Mouse (Mus musculus) midbrain, embryonic 16.5 days (tissue): Measurements from ENCODE around the gene Tmem108. TPM values are rescaled to one million over a fixed set of nuclear protein-coding genes. Genes with fewer than 3 reads are reported as not detected.

ENCODE experiments used
- ATAC-seq: fragments of 200-750 bp; cut with Nextera tagmentation; 2 replicates; pipeline ENCODE4 v1.8.0; 2017; ENCODE audit warnings: moderate TSS enrichment
- H3K27ac ChIP-seq: fragments of 300-500 bp; sonication (generic); 2 replicates; pipeline ENCODE4 v1.5.1; 2014; ENCODE audit warnings: mild to moderate bottlenecking, low read length, mixed read lengths
- H3K27me3 ChIP-seq: fragments of 300-500 bp; sonication (generic); 2 replicates; pipeline ENCODE4 v1.6.1; 2014; ENCODE audit warnings: low read depth, low read length, mixed read lengths; ENCODE audit not compliant: control insufficient read depth, insufficient read depth
- H3K36me3 ChIP-seq: fragments of 300-500 bp; sonication (generic); 2 replicates; pipeline ENCODE4 v1.6.1; 2014; ENCODE audit warnings: mild to moderate bottlenecking, low read length, moderate library complexity, mixed read lengths; ENCODE audit not compliant: control insufficient read depth, insufficient read depth
- H3K4me1 ChIP-seq: fragments of 300-500 bp; sonication (generic); 2 replicates; pipeline ENCODE4 v1.6.1; 2014; ENCODE audit warnings: mild to moderate bottlenecking, low read length, mixed read lengths; ENCODE audit not compliant: control insufficient read depth, insufficient read depth
- H3K4me2 ChIP-seq: fragments of 300-500 bp; sonication (generic); 2 replicates; pipeline ENCODE4 v1.6.1; 2014; ENCODE audit warnings: mild to moderate bottlenecking, low read length, mixed read lengths
- H3K4me3 ChIP-seq: fragments of 300-500 bp; sonication (generic); 2 replicates; pipeline ENCODE4 v1.5.1; 2014; ENCODE audit warnings: low read depth, mild to moderate bottlenecking, low read length, moderate library complexity, mixed read lengths
- H3K9ac ChIP-seq: fragments of 300-500 bp; sonication (generic); 2 replicates; pipeline ENCODE4 v1.6.1; 2014; ENCODE audit warnings: low read depth, low read length, mixed read lengths
- H3K9me3 ChIP-seq: fragments of 300-500 bp; sonication (generic); replicated peaks from 2 replicates; pipeline ENCODE4 v1.6.1; 2014; ENCODE audit warnings: mild to moderate bottlenecking, low read length, mixed read lengths; ENCODE audit not compliant: control insufficient read depth, poor library complexity, severe bottlenecking
- WGBS: fragments of 180-500 bp; shearing (Covaris S2); extraction: QIAGEN DNeasy Blood & Tissue Kit; methylation state at CpG from one replicate; pipeline ENCODE4 v1.1.7; 2014; 5-methylcytosine and 5-hydroxymethylcytosine counted together
- polyA plus RNA-seq: library from polyadenylated mRNA; unstranded; fragments of >200 nt; fragmentation: Nextera tagmentation; extraction: Ambion mirVana; gene quantifications from 2 replicates; pipeline ENCODE4 v1.2.1, GENCODE M21; 2015

The Tmem108 gene
- polyA plus RNA-seq, 1 experiment from 2014 or later: 28.9 TPM

DNA sequence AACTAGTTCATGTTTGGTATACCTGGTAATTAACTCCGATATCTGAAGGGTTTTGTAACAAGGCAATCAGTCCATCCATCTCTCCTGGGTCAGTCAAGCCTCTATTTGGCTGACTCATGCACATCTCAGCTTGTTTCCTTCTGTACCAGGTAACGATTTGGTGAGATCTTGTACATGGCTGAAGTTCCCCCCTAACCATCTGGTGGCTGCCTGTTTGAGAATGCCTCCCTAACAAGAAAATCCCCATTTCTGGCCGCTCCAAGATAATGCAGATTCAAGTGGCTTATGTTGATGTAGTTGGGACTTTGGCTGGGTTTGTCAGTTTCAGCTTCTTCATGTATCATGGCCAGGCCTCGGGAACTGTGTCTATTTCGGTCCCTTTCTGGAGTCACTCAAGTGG, 170.8 kb downstream of the Tmem108 start:
- H3K27ac ChIP-seq: no peak overlapping the region
- H3K4me1 ChIP-seq: peaks cover 29% of the 10 kb centered on the region
- no peak for ATAC-seq
- 97% methylated on average over 5 of the region's 5 CpGs for WGBS
- H3K9me3 ChIP-seq: no peaks in the 10 kb centered on the region
- H3K36me3 ChIP-seq: no peaks in the 10 kb centered on the region
- H3K9ac ChIP-seq: no peak overlapping the region
- no peaks in the 10 kb centered on the region for H3K27me3 ChIP-seq
- no peak overlapping the region for H3K4me3 ChIP-seq
- H3K4me2 ChIP-seq: no peak overlapping the region

DNA sequence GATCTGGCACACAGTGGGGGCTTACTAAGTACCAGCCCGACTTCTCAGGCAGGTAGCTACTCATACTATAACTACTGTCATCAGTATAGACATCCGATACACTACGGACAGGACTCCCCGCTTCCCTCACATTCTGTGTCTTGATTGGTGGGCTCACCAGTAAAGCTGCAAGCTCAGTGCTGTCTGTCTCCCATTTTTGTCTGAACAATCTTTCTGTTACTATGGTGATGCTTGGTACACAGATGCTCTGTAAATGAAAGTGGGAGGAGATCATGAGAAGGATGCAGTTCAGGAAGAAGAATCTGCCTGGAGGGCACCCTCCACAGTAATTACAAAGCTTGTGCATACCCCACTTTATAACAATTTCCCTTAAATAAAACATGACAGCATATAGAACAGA, 176.8 kb downstream of the Tmem108 start:
- H3K9ac ChIP-seq: no peak overlapping the region
- ATAC-seq: peak; percentile 61
- H3K4me2 ChIP-seq: no peak overlapping the region
- H3K4me1 ChIP-seq: peaks cover 13% of the 10 kb centered on the region
- H3K9me3 ChIP-seq: no peaks in the 10 kb centered on the region
- peak overlapping the region; percentile 48 for H3K27ac ChIP-seq
- no peaks in the 10 kb centered on the region for H3K27me3 ChIP-seq
- no peak overlapping the region for H3K4me3 ChIP-seq
- no peaks in the 10 kb centered on the region for H3K36me3 ChIP-seq
- 40% methylated on average over 4 of the region's 4 CpGs for WGBS

DNA sequence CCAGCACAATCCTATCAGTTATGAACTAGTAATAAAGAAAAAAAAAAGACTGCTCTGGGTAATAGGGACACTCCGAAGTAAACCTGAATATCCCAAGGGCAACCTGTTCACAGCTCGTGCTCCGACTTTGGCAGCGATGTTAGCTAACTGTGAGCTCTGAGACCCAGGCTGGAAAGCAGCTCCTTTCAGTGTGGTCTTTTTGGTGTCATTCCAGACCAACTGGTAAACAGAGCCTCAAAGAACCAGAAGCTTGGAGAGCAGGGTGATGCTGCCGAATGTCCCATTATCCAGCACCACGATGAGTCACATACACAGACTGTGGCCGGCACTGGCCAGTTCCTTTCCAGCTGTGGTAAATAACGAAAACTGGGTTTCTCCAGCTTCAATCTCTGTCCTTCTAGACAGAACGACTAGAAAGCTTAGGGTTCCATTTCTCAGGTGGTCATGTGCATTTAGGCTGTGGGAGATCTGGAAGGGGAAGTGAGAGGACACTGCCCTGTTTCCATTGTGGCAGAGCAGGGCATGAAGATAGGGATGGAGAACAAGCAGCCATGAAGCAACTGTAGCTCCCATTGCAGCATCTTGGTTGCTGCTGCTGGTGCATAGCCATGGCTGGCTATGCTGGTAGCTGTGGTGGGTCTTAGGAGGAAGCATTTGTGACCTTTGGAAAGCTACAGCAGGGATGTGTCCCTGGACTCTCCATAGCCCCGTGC, 179.2 kb downstream of the Tmem108 start:
- 92% methylated on average over 10 of the region's 10 CpGs for WGBS
- H3K9ac ChIP-seq: no peak overlapping the region
- H3K4me1 ChIP-seq: peaks cover 13% of the 10 kb centered on the region
- H3K4me2 ChIP-seq: no peak overlapping the region
- H3K9me3 ChIP-seq: no peaks in the 10 kb centered on the region
- H3K27me3 ChIP-seq: no peaks in the 10 kb centered on the region
- no peaks in the 10 kb centered on the region for H3K36me3 ChIP-seq
- no peak for ATAC-seq
- H3K27ac ChIP-seq: no peak overlapping the region
- no peak overlapping the region for H3K4me3 ChIP-seq

DNA sequence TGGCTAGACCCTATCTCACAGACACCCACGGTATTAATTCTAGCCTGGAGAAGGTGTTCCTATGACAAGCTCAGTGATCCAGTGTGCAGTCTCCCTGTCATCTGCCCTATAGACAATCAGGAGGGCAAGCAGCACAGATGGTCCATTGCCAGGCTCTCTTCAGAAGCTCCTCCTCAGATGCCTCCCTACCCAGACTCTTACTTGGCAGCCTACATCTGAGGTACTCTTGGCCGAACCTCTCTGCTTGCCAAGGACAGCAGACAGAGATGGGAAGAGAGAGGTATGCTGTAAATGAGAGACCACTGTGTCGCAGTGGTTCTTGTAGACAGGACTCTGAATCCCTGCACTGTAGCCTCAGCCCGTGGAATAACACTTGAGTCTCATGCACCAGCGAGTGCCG, 181.0 kb downstream of the Tmem108 start:
- Histone ChIP-seq H3K4me3 (no peak overlapping the region), H3K27ac (peak overlapping the region; percentile 28; the same call in 1 of the 2 replicates), H3K4me2 (no peak overlapping the region), H3K9ac (no peak overlapping the region), H3K4me1 (peaks cover 10% of the 10 kb centered on the region), H3K9me3 (no peaks in the 10 kb centered on the region), H3K27me3 (no peaks in the 10 kb centered on the region), H3K36me3 (no peaks in the 10 kb centered on the region)
- no peak for ATAC-seq
- 84% methylated on average over 6 of the region's 6 CpGs for WGBS

DNA sequence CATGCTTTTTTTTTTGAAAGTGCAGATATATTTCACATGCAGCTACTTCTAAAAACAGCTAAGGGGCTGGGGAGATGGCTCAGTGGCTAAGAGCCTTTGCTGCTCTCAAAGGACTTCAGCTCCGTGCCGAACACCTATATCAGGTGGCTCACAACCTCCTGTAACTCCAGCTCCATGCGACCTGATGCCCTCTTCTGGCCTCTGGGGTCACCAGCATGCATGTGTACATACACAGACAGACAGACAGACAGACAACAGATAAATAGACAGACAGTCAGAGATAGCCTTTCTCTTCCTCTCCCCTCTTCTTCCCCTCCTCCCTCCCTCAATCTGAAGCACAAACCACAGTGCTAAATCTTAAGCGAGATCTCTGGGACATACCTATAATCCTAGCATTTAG, 181.5 kb downstream of the Tmem108 start:
- Histone ChIP-seq H3K9me3 (no peaks in the 10 kb centered on the region), H3K4me2 (no peak overlapping the region), H3K27me3 (no peaks in the 10 kb centered on the region), H3K4me3 (no peak overlapping the region), H3K27ac (no peak overlapping the region), H3K4me1 (peaks cover 8% of the 10 kb centered on the region), H3K36me3 (no peaks in the 10 kb centered on the region), H3K9ac (no peak overlapping the region)
- 96% methylated on average over 4 of the region's 4 CpGs for whole genome bisulfite sequencing
- ATAC-seq: no peak

DNA sequence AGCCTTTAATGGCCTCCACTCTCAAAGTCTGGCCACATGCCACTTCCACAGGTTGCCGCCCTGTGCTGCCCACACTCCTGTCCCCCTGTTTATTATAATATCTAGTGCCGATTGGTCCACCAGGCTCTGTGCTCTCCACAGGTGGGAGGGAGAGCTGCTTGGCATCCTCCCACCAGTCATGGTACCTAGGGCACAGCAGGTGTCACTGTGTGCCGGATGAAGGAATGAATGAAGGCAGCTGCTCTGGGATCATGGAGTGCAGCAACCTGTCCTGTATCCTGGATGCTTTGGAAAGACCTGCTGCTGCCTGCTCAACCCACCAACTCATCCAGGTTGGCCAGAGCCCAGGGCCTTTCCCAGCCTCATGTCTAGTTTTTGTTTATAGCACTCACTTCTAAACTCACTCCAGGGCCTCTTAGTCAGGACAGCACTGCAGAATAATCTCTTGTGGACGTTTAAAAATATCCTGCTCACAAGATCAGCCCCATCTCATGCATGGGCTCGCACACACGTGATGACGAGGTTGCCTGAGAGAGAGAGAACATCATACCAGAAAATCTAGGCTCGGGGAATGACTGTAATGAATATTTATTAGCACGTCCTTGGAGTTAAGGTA, 182.1 kb downstream of the Tmem108 start:
- no peaks in the 10 kb centered on the region for H3K27me3 ChIP-seq
- no peaks in the 10 kb centered on the region for H3K9me3 ChIP-seq
- H3K4me2 ChIP-seq: no peak overlapping the region
- H3K36me3 ChIP-seq: no peaks in the 10 kb centered on the region
- WGBS: 70% methylated on average over 9 of the region's 9 CpGs
- ATAC-seq: no peak
- peaks cover 9% of the 10 kb centered on the region for H3K4me1 ChIP-seq
- H3K27ac ChIP-seq: no peak overlapping the region
- H3K9ac ChIP-seq: no peak overlapping the region
- no peak overlapping the region for H3K4me3 ChIP-seq

DNA sequence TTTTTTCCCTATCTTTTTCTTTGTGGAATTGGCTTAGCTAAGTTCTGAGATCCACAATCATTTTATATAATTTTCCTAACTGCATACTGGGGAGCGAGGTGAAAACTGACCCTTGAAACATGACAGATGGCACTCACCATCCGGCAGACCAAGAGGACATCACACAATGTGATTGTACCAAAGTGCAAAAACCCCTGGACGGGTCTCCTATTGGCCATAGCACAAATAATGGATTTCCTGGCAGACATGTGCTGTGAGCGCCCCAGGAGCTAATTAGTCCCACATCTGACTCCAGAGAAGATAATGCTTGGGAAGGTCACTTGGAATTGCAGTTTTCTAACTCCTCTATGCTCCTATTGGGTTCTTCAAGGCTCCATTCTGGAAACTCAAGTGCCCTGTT, 183.9 kb downstream of the Tmem108 start:
- Histone ChIP-seq H3K4me2 (no peak overlapping the region), H3K27me3 (no peaks in the 10 kb centered on the region), H3K9me3 (no peaks in the 10 kb centered on the region), H3K9ac (no peak overlapping the region), H3K27ac (no peak overlapping the region), H3K4me1 (peaks cover 18% of the 10 kb centered on the region), H3K4me3 (no peak overlapping the region), H3K36me3 (no peaks in the 10 kb centered on the region)
- no peak for ATAC-seq
- 63% methylated on average over 4 of the region's 4 CpGs for WGBS

DNA sequence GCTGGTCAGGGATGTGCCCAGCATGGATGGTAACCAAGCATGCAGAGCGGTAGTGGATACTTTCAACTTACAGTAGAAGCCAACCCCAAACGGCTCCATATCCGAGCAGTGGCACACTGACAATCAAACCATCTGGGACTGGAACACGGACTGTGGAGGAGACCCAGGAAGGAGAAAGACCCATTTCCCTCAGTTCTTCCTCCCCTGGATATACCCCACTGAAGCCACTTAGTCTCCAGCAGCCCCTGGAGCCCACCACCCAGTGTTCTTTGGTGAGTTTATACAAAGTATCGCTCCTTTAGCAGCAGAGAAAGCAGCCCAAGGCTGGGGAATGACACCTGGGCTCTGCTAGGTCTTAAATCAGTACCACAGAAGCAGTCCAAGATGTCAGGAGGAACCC, 184.5 kb downstream of the Tmem108 start:
- no peak overlapping the region for H3K9ac ChIP-seq
- no peaks in the 10 kb centered on the region for H3K27me3 ChIP-seq
- 89% methylated on average over 5 of the region's 5 CpGs for WGBS
- H3K4me1 ChIP-seq: peaks cover 18% of the 10 kb centered on the region
- H3K4me3 ChIP-seq: no peak overlapping the region
- H3K27ac ChIP-seq: no peak overlapping the region
- no peak for ATAC-seq
- no peak overlapping the region for H3K4me2 ChIP-seq
- no peaks in the 10 kb centered on the region for H3K36me3 ChIP-seq
- H3K9me3 ChIP-seq: no peaks in the 10 kb centered on the region

DNA sequence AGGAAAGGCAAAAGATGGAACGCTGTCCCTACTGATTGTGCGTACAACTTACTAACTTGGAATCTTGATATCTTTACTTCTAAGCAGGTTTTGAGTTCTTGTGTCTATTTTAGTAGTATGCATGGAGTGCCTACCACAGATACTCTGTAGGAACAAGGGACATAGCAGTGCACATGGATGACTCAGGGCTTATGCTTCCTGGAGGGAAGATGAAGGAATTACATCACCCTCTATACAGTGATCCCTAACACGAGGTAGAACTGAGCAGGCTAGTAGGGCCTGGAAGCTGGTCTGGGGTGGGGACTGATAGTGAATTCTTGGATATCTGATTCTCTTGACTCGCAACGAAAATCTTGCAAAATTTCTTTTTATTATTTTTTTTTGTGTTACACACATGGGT, 185.7 kb downstream of the Tmem108 start:
- Histone ChIP-seq H3K27me3 (no peaks in the 10 kb centered on the region), H3K36me3 (no peaks in the 10 kb centered on the region), H3K9me3 (no peaks in the 10 kb centered on the region), H3K27ac (no peak overlapping the region), H3K9ac (no peak overlapping the region), H3K4me1 (peaks cover 18% of the 10 kb centered on the region), H3K4me3 (no peak overlapping the region), H3K4me2 (no peak overlapping the region)
- no peak for ATAC-seq
- WGBS: 96% methylated on average over 5 of the region's 5 CpGs
